Mouse (Mus musculus) adrenal gland, postnatal 10 days (tissue): Measurements from ENCODE around the gene Orm1. TPM values are rescaled to one million over a fixed set of nuclear protein-coding genes. Genes with fewer than 3 reads are reported as not detected.

Experiments
- total RNA-seq, 2 experiments: library from RNA; stranded (reverse); gene quantifications; 2 replicates each; pipeline ENCODE4 v1.2.3; 2021

Gene Orm1
- total RNA-seq, 2 experiments from 2014 or later, result 3.2 to 11.8 TPM

Other genes with a start within 250 kb of the Orm1 start
- 100 to 1,000 TPM; 247 to 625 TPM for gene Ambp, start 189.8 kb upstream of the Orm1 start, total RNA-seq
- under 1 TPM in 1 of 2 experiments, not detected in 1; 0.45 TPM for gene Kif12, start 172.4 kb upstream of the Orm1 start, total RNA-seq
- 10 to 100 TPM; 11.4 to 15.2 TPM for gene Col27a1, start 130.6 kb upstream of the Orm1 start, total RNA-seq
- 1 to 10 TPM; 1.5 to 2.2 TPM for gene Orm3, start 11.6 kb downstream of the Orm1 start, total RNA-seq
- under 1 TPM in 1 of 2 experiments, not detected in 1; 0.84 TPM for gene Orm2, start 17.9 kb downstream of the Orm1 start, total RNA-seq
- 1 to 10 TPM; 7.4 to 7.7 TPM for gene Akna, start 58.8 kb downstream of the Orm1 start, total RNA-seq
- gene Whrn, start 151.4 kb downstream of the Orm1 start, total RNA-seq, result 10 to 100 TPM; 13.7 to 14.9 TPM
- gene Atp6v1g1, start 200.2 kb downstream of the Orm1 start, total RNA-seq, result 100 to 1,000 TPM; 128 to 131 TPM
- gene Tmem268, start 214.2 kb downstream of the Orm1 start, total RNA-seq, result 10 to 100 TPM; 10.8 to 15.0 TPM